Mouse (Mus musculus): Measurements from ENCODE around the gene Ano2. TPM values are rescaled to one million over a fixed set of nuclear protein-coding genes. Genes with fewer than 3 reads are reported as not detected.

Ano2 gene
- polyA plus RNA-seq, 1 experiment from 2014 or later, result 0.29 TPM

- Histone ChIP-seq H3K27me3 (ENCODE audit: control insufficient read depth, insufficient read depth, low read length) (no peaks in the 10 kb centered on the region), H3K4me3 (ENCODE audit: low read depth, low read length) (no peak overlapping the region), H3K27ac (ENCODE audit: low read depth, low read length) (no peak overlapping the region), H3K36me3 (ENCODE audit: control insufficient read depth, insufficient read depth, low read length) (no peaks in the 10 kb centered on the region), H3K4me1 (ENCODE audit: control insufficient read depth, insufficient read depth, low read length) (no peaks in the 10 kb centered on the region), H3K9me3 (ENCODE audit: control insufficient read depth, low read length) (no peaks in the 10 kb centered on the region), H3K4me2 (ENCODE audit: low read depth) (no peak overlapping the region), H3K9ac (ENCODE audit: low read length) (no peak overlapping the region)
- no peak for ATAC-seq (ENCODE audit: insufficient read depth, low FRiP score, low TSS enrichment)
- WGBS, result 91% methylated on average over 4 of the region's 4 CpGs
- DNase-seq (ENCODE audit: low spot score), result no peak
These were observed 293.8 kb downstream of the Ano2 start for GRCm38 (mm10) chr6:125984050-125984449.

- H3K4me3 ChIP-seq (ENCODE audit: low read depth, low read length), result no peak overlapping the region
- DNase-seq (ENCODE audit: low spot score), result no peak
- no peak overlapping the region for H3K9ac ChIP-seq (ENCODE audit: low read length)
- no peak overlapping the region for H3K4me2 ChIP-seq (ENCODE audit: low read depth)
- H3K27ac ChIP-seq (ENCODE audit: low read depth, low read length), result no peak overlapping the region
- ATAC-seq (ENCODE audit: insufficient read depth, low FRiP score, low TSS enrichment), result no peak
- 60% methylated on average over 6 of the region's 6 CpGs for WGBS
- H3K27me3 ChIP-seq (ENCODE audit: control insufficient read depth, insufficient read depth, low read length), result no peaks in the 10 kb centered on the region
- H3K9me3 ChIP-seq (ENCODE audit: control insufficient read depth, low read length), result no peaks in the 10 kb centered on the region
- H3K36me3 ChIP-seq (ENCODE audit: control insufficient read depth, insufficient read depth, low read length), result no peaks in the 10 kb centered on the region
- H3K4me1 ChIP-seq (ENCODE audit: control insufficient read depth, insufficient read depth, low read length), result no peaks in the 10 kb centered on the region
These were observed 302.5 kb downstream of the Ano2 start for GRCm38 (mm10) chr6:125992731-125993130.

- ATAC-seq (ENCODE audit: insufficient read depth, low FRiP score, low TSS enrichment), result no peak
- H3K27ac ChIP-seq (ENCODE audit: low read depth, low read length), result no peak overlapping the region
- 16% methylated on average over 2 of the region's 2 CpGs for WGBS
These were observed 311.6 kb downstream of the Ano2 start for GRCm38 (mm10) chr6:126001797-126002196.

GRCm38 (mm10) chr6:126003002-126003742 is 313.0 kb downstream of the Ano2 start:
- 12% methylated on average over 4 of the region's 4 CpGs for WGBS
- 0 out of 2 replicates have a peak, but pooled peaks cover 2% of the 10 kb centered on the region for H3K4me1 ChIP-seq (ENCODE audit: control insufficient read depth, insufficient read depth, low read length)
- ATAC-seq (ENCODE audit: insufficient read depth, low FRiP score, low TSS enrichment), result no peak
- H3K4me3 ChIP-seq (ENCODE audit: low read depth, low read length), result no peak overlapping the region
- H3K4me2 ChIP-seq (ENCODE audit: low read depth), result no peak overlapping the region
- no peak overlapping the region for H3K27ac ChIP-seq (ENCODE audit: low read depth, low read length)
- H3K36me3 ChIP-seq (ENCODE audit: control insufficient read depth, insufficient read depth, low read length), result no peaks in the 10 kb centered on the region
- H3K9ac ChIP-seq (ENCODE audit: low read length), result no peak overlapping the region
- H3K9me3 ChIP-seq (ENCODE audit: control insufficient read depth, low read length), result no peaks in the 10 kb centered on the region
- peak; percentile 77 for DNase-seq (ENCODE audit: low spot score)
- no peaks in the 10 kb centered on the region for H3K27me3 ChIP-seq (ENCODE audit: control insufficient read depth, insufficient read depth, low read length)

More at GRCm38 (mm10) chr6:126001797-126002196, 311.6 kb downstream of the Ano2 start:
- H3K9ac ChIP-seq (ENCODE audit: low read length), result no peak overlapping the region
- no peaks in the 10 kb centered on the region for H3K27me3 ChIP-seq (ENCODE audit: control insufficient read depth, insufficient read depth, low read length)
- no peaks in the 10 kb centered on the region for H3K9me3 ChIP-seq (ENCODE audit: control insufficient read depth, low read length)
- H3K4me3 ChIP-seq (ENCODE audit: low read depth, low read length), result no peak overlapping the region
- 0 out of 2 replicates have a peak, but pooled peaks cover 2% of the 10 kb centered on the region for H3K4me1 ChIP-seq (ENCODE audit: control insufficient read depth, insufficient read depth, low read length)
- no peak overlapping the region for H3K4me2 ChIP-seq (ENCODE audit: low read depth)
- H3K36me3 ChIP-seq (ENCODE audit: control insufficient read depth, insufficient read depth, low read length), result no peaks in the 10 kb centered on the region
- no peak for DNase-seq (ENCODE audit: low spot score)

GRCm38 (mm10) chr6:126006647-126007046 is 316.4 kb downstream of the Ano2 start:
- H3K4me2 ChIP-seq (ENCODE audit: low read depth), result no peak overlapping the region
- H3K9ac ChIP-seq (ENCODE audit: low read length), result no peak overlapping the region
- no peak overlapping the region for H3K27ac ChIP-seq (ENCODE audit: low read depth, low read length)
- DNase-seq (ENCODE audit: low spot score) (no peak), ATAC-seq (ENCODE audit: insufficient read depth, low FRiP score, low TSS enrichment) (no peak)
- no peak overlapping the region for H3K4me3 ChIP-seq (ENCODE audit: low read depth, low read length)
- H3K27me3 ChIP-seq (ENCODE audit: control insufficient read depth, insufficient read depth, low read length), result no peaks in the 10 kb centered on the region
- 0 out of 2 replicates have a peak, but pooled peaks cover 2% of the 10 kb centered on the region for H3K4me1 ChIP-seq (ENCODE audit: control insufficient read depth, insufficient read depth, low read length)
- H3K9me3 ChIP-seq (ENCODE audit: control insufficient read depth, low read length), result no peaks in the 10 kb centered on the region
- 93% methylated on average over 6 of the region's 6 CpGs for WGBS
- no peaks in the 10 kb centered on the region for H3K36me3 ChIP-seq (ENCODE audit: control insufficient read depth, insufficient read depth, low read length)

GRCm38 (mm10) chr6:126009083-126009482 is 318.9 kb downstream of the Ano2 start:
- Histone ChIP-seq H3K9ac (ENCODE audit: low read length) (no peak overlapping the region), H3K27me3 (ENCODE audit: control insufficient read depth, insufficient read depth, low read length) (no peaks in the 10 kb centered on the region), H3K36me3 (ENCODE audit: control insufficient read depth, insufficient read depth, low read length) (no peaks in the 10 kb centered on the region), H3K27ac (ENCODE audit: low read depth, low read length) (no peak overlapping the region), H3K4me3 (ENCODE audit: low read depth, low read length) (no peak overlapping the region), H3K4me2 (ENCODE audit: low read depth) (no peak overlapping the region), H3K9me3 (ENCODE audit: control insufficient read depth, low read length) (no peaks in the 10 kb centered on the region), H3K4me1 (ENCODE audit: control insufficient read depth, insufficient read depth, low read length) (no peaks in the 10 kb centered on the region)
- 54% methylated on average over 3 of the region's 3 CpGs for WGBS
- no peak for ATAC-seq (ENCODE audit: insufficient read depth, low FRiP score, low TSS enrichment)
- DNase-seq (ENCODE audit: low spot score), result no peak

- Histone ChIP-seq H3K27me3 (ENCODE audit: control insufficient read depth, insufficient read depth, low read length) (no peaks in the 10 kb centered on the region), H3K36me3 (ENCODE audit: control insufficient read depth, insufficient read depth, low read length) (no peaks in the 10 kb centered on the region), H3K4me2 (ENCODE audit: low read depth) (no peak overlapping the region), H3K9me3 (ENCODE audit: control insufficient read depth, low read length) (no peaks in the 10 kb centered on the region), H3K27ac (ENCODE audit: low read depth, low read length) (no peak overlapping the region), H3K9ac (ENCODE audit: low read length) (no peak overlapping the region), H3K4me1 (ENCODE audit: control insufficient read depth, insufficient read depth, low read length) (no peaks in the 10 kb centered on the region), H3K4me3 (ENCODE audit: low read depth, low read length) (no peak overlapping the region)
- DNase-seq (ENCODE audit: low spot score) (no peak), ATAC-seq (ENCODE audit: insufficient read depth, low FRiP score, low TSS enrichment) (no peak)
- WGBS, result 92% methylated on average over 2 of the region's 2 CpGs
These were observed 326.8 kb downstream of the Ano2 start for GRCm38 (mm10) chr6:126016991-126017390.

- H3K27ac ChIP-seq (ENCODE audit: low read depth, low read length), result no peak overlapping the region
- H3K36me3 ChIP-seq (ENCODE audit: control insufficient read depth, insufficient read depth, low read length), result no peaks in the 10 kb centered on the region
- H3K27me3 ChIP-seq (ENCODE audit: control insufficient read depth, insufficient read depth, low read length), result no peaks in the 10 kb centered on the region
- DNase-seq (ENCODE audit: low spot score) (no peak), ATAC-seq (ENCODE audit: insufficient read depth, low FRiP score, low TSS enrichment) (no peak)
- no peaks in the 10 kb centered on the region for H3K9me3 ChIP-seq (ENCODE audit: control insufficient read depth, low read length)
- H3K9ac ChIP-seq (ENCODE audit: low read length), result no peak overlapping the region
- 88% methylated on average over 1 of the region's 1 CpGs for WGBS
- H3K4me1 ChIP-seq (ENCODE audit: control insufficient read depth, insufficient read depth, low read length), result no peaks in the 10 kb centered on the region
- H3K4me2 ChIP-seq (ENCODE audit: low read depth), result no peak overlapping the region
- H3K4me3 ChIP-seq (ENCODE audit: low read depth, low read length), result no peak overlapping the region
These were observed 328.2 kb downstream of the Ano2 start for GRCm38 (mm10) chr6:126018411-126018810.

GRCm38 (mm10) chr6:126033693-126034402 is 343.6 kb downstream of the Ano2 start:
- Histone ChIP-seq H3K9ac (ENCODE audit: low read length) (no peak overlapping the region), H3K4me1 (ENCODE audit: control insufficient read depth, insufficient read depth, low read length) (no peaks in the 10 kb centered on the region), H3K4me2 (ENCODE audit: low read depth) (no peak overlapping the region), H3K9me3 (ENCODE audit: control insufficient read depth, low read length) (no peaks in the 10 kb centered on the region), H3K4me3 (ENCODE audit: low read depth, low read length) (no peak overlapping the region), H3K27me3 (ENCODE audit: control insufficient read depth, insufficient read depth, low read length) (no peaks in the 10 kb centered on the region), H3K27ac (ENCODE audit: low read depth, low read length) (no peak overlapping the region), H3K36me3 (ENCODE audit: control insufficient read depth, insufficient read depth, low read length) (no peaks in the 10 kb centered on the region)
- ATAC-seq (ENCODE audit: insufficient read depth, low FRiP score, low TSS enrichment) (no peak), DNase-seq (ENCODE audit: low spot score) (no peak)
- WGBS, result 71% methylated on average over 8 of the region's 8 CpGs

Measured in neural tube, embryonic 11.5 days (tissue).